Mouse (Mus musculus) liver, adult 2 months (tissue): ENCODE results near the gene Fbxw10.

Experiments
- CTCF ChIP-seq: fragments of 200-500 bp; IDR thresholded peaks from 2 replicates; pipeline ENCODE4 v1.5.1; 2011; ENCODE audit warnings: low read depth, low read length, control low read depth
- POLR2A ChIP-seq: fragments of 200-500 bp; IDR thresholded peaks from 2 replicates; pipeline ENCODE4 v1.6.1; 2011; ENCODE audit warnings: low read length, control low read depth; ENCODE audit not compliant: insufficient read depth; ENCODE audit errors: extremely low read depth

DNA sequence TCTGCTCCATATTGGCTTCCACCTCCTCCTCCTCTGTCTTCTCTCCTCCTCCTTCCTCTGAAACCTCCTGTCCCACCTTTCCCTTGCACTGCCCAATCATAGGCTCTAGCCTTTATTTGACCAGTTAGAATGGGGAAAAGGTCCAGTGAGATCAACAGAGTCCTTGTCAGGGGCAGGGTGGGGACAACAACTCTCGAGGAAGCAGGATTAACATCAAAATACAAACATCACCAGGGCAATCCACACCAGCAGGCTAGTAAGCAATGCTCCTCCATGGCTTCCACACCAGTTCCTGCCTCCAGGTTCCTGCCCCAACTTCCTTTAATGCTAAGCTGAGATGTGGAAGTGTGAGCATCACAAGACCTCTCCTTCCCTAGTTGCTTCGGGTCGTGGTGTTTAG is 1.1 kb upstream of the Fbxw10 start:
- TF ChIP-seq CTCF (no peak), POLR2A (no peak)
